Mouse (Mus musculus) liver, embryonic 15.5 days (tissue): Measurements from ENCODE around the gene Pou6f2. TPM values are rescaled to one million over a fixed set of nuclear protein-coding genes. Genes with fewer than 3 reads are reported as not detected.

Source experiments
- ATAC-seq: fragments of 200-750 bp; cut with Nextera tagmentation; 2 replicates; pipeline ENCODE4 v1.8.0; 2017; ENCODE audit warnings: moderate number of reproducible peaks, mild to moderate bottlenecking, moderate library complexity; ENCODE audit not compliant: insufficient read depth
- H3K27ac ChIP-seq: fragments of 300-500 bp; sonication (generic); replicated peaks from 2 replicates; pipeline ENCODE4 v1.5.1; 2015; ENCODE audit warnings: mild to moderate bottlenecking, inconsistent platforms
- H3K27me3 ChIP-seq: fragments of 300-500 bp; sonication (generic); 2 replicates; pipeline ENCODE4 v1.6.1; 2015; ENCODE audit warnings: mild to moderate bottlenecking, inconsistent platforms
- H3K36me3 ChIP-seq: fragments of 300-500 bp; sonication (generic); replicated peaks from 2 replicates; pipeline ENCODE4 v1.6.1; 2015; ENCODE audit warnings: moderate library complexity, mild to moderate bottlenecking, inconsistent platforms
- H3K4me1 ChIP-seq: fragments of 300-500 bp; sonication (generic); replicated peaks from 2 replicates; pipeline ENCODE4 v1.6.1; 2015; ENCODE audit warnings: inconsistent platforms
- H3K4me2 ChIP-seq: fragments of 300-500 bp; sonication (generic); 2 replicates; pipeline ENCODE4 v1.6.1; 2015; ENCODE audit warnings: moderate library complexity, mild to moderate bottlenecking, inconsistent platforms
- H3K4me3 ChIP-seq: fragments of 300-500 bp; sonication (generic); replicated peaks from 2 replicates; pipeline ENCODE4 v1.5.1; 2015; ENCODE audit warnings: mild to moderate bottlenecking, inconsistent platforms
- H3K9ac ChIP-seq: fragments of 300-500 bp; sonication (generic); 2 replicates; pipeline ENCODE4 v1.6.1; 2015; ENCODE audit warnings: moderate library complexity, mild to moderate bottlenecking, inconsistent platforms
- H3K9me3 ChIP-seq: fragments of 300-500 bp; sonication (generic); replicated peaks from 2 replicates; pipeline ENCODE4 v1.6.1; 2016; ENCODE audit warnings: inconsistent platforms
- WGBS: fragments of 180-500 bp; shearing (Covaris S2); methylation state at CpG from one replicate; pipeline ENCODE4 v1.1.7; 2015; ENCODE audit warnings: mixed read lengths; ENCODE audit not compliant: insufficient replicate concordance; 5-methylcytosine and 5-hydroxymethylcytosine counted together
- polyA plus RNA-seq: library from polyadenylated mRNA; unstranded; fragments of >200 nt; fragmentation: Nextera tagmentation; extraction: Ambion mirVana; gene quantifications from 2 replicates; pipeline ENCODE4 v1.2.1, GENCODE M21; 2015

Pou6f2 gene
- polyA plus RNA-seq, 1 experiment from 2014 or later: not detected

DNA sequence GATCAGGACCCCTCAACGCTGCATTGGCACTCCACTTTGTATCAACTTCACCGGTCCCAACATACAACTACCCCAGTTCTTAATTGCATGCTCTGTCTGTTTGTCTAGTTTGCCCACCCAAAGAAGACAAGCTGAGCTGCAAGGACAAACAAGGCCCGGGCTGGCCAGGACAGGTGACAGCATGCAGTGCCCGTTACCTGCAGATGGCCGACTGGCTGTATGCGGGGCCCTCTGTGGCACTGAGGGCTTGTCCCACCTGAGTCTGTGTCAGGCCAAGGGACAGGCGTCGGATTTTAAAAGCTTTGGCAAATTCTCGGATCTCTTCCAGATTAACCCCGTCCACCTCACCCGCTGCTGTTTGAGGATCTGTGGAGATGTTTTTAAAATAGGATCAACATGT, 268.7 kb downstream of the Pou6f2 start:
- Histone ChIP-seq H3K27ac (no peak overlapping the region), H3K27me3 (peaks cover 8% of the 10 kb centered on the region), H3K36me3 (no peaks in the 10 kb centered on the region), H3K4me2 (no peak overlapping the region), H3K9me3 (no peaks in the 10 kb centered on the region), H3K4me3 (no peak overlapping the region), H3K9ac (no peak overlapping the region), H3K4me1 (no peaks in the 10 kb centered on the region)
- 67% methylated on average over 11 of the region's 11 CpGs for WGBS
- ATAC-seq: no peak

DNA sequence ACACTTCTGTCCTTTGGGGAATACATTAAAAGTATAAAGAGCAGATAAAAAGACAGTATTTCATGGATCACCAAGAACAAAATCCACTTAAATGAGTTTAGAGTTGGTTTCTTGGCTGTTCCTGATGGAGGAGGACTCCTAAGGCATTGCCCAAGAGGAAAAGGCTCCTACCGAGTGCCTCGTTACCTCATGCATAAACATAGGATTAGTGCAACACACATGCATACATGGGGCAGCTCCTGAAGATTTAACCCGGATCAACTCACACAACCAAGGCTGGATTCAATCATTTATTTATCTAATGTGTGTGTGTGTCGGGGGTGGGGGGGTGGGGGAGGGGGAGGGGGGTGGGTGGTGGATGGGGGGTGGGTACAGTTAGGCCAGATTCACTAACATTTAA, 269.4 kb downstream of the Pou6f2 start:
- no peaks in the 10 kb centered on the region for H3K9me3 ChIP-seq
- no peak overlapping the region for H3K4me3 ChIP-seq
- H3K27ac ChIP-seq: no peak overlapping the region
- H3K36me3 ChIP-seq: no peaks in the 10 kb centered on the region
- WGBS: 48% methylated on average over 4 of the region's 4 CpGs
- H3K4me1 ChIP-seq: no peaks in the 10 kb centered on the region
- no peak overlapping the region for H3K4me2 ChIP-seq
- H3K9ac ChIP-seq: no peak overlapping the region
- no peak for ATAC-seq
- H3K27me3 ChIP-seq: peaks cover 8% of the 10 kb centered on the region

DNA sequence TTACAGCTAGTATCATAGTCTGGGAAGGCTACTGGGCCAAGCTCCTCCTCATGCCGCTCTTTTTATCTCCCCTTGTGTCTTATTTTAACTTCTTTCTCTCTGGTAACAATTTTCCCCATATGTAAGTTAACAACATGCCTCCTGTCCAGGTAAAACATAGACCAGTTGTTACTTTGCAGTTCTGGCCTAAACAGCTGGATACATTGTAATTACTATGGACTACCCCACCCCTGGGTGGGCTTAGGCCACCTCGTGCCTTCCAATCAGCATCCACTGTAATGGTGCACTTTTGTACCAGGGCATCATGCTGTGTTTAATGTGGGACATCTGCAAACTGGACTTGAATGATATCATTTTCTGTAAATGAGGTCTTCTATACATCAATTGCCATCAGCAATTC, 271.4 kb downstream of the Pou6f2 start:
- Histone ChIP-seq H3K9me3 (no peaks in the 10 kb centered on the region), H3K4me3 (no peak overlapping the region), H3K27ac (no peak overlapping the region), H3K36me3 (no peaks in the 10 kb centered on the region), H3K4me1 (no peaks in the 10 kb centered on the region), H3K4me2 (no peak overlapping the region), H3K27me3 (peaks cover 8% of the 10 kb centered on the region), H3K9ac (no peak overlapping the region)
- 41% methylated on average over 2 of the region's 2 CpGs for WGBS
- ATAC-seq: no peak

DNA sequence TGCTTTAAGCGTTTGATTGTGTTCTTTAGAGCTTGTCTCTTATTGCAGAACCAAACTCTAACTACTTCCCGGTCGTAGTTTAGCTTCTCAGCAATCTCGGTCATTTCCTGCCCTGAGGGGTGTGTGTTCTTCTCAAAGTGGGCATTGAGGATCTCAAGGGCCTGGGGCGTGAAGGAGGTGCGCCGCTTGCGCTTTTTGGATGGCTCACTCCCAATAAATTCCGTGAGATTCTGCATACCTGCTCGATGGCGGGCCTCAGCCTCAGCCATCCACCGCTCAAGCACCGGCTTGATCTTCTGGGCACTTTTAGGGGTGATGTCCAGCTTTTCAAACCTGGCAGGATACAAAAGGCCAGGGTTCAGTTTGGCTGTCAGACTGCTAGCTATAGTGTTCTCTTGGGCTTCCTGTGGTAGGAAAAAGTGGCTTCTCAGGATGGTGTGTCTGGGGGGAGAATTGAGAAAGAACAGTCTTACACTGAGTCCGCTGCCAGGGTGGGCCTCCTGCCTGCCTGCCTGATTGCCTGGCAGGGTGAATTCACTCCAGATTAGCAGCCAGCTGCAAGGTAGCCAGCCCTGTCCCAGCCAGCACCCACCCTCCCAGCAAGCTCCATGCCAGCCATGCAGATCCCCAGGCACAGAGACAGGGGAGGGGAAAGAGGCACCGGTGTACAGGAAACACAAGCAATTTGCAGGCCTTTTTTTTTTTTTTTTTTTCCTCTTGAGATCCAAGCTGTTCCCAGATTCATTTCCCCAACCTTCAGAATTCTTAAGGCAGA, 272.1 kb downstream of the Pou6f2 start:
- Histone ChIP-seq H3K27ac (no peak overlapping the region), H3K4me3 (no peak overlapping the region), H3K27me3 (peaks cover 8% of the 10 kb centered on the region), H3K9ac (no peak overlapping the region), H3K9me3 (no peaks in the 10 kb centered on the region), H3K4me2 (no peak overlapping the region), H3K4me1 (no peaks in the 10 kb centered on the region), H3K36me3 (no peaks in the 10 kb centered on the region)
- WGBS: 46% methylated on average over 15 of the region's 15 CpGs
- ATAC-seq: no peak

DNA sequence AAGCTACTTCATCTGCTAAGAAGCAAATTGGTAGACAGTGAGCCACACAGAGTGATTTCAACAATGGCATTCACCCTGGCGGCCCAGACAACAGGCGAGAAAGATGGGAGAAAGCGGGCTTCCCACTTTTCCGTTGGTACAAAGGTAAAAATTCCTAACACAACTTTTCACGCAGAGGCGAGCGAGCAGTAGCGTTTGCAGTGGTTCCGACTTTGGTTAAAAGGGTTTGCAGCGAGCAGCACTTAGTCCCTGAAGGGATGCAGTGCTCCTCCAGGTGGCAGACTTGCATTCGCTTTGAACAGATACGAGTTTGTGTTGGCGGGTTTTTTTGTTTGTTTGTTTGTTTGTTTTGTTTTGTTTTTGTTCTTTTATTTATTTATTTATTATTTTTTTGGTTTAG, 273.1 kb downstream of the Pou6f2 start:
- Histone ChIP-seq H3K9me3 (no peaks in the 10 kb centered on the region), H3K27me3 (peaks cover 8% of the 10 kb centered on the region), H3K4me1 (no peaks in the 10 kb centered on the region), H3K9ac (no peak overlapping the region), H3K36me3 (no peaks in the 10 kb centered on the region), H3K4me2 (peak overlapping the region; percentile 10; the same call in 1 of the 2 replicates), H3K4me3 (no peak overlapping the region), H3K27ac (no peak overlapping the region)
- no peak for ATAC-seq
- 11% methylated on average over 13 of the region's 13 CpGs for WGBS

DNA sequence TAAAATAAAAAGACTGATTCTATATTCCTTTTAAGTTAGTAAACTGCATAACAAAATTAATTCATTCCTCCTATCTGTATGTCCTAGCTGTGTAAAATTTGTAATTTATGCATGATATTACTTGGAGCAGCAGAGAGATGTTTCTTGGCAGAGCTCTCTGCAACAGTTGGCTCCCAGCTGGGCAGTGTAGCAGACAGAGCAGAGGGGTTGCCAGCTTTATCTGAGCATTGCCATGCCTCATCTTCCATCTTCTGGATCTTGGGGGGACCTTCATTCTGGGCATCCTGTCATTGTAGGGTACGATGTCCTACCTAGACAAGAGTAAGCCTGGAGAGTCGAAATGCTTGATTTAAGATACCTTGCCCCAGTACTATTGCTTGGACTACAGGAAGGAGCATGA, 277.1 kb downstream of the Pou6f2 start:
- Histone ChIP-seq H3K4me3 (no peak overlapping the region), H3K9me3 (no peaks in the 10 kb centered on the region), H3K27ac (no peak overlapping the region), H3K27me3 (peaks cover 5% of the 10 kb centered on the region), H3K9ac (no peak overlapping the region), H3K4me1 (no peaks in the 10 kb centered on the region), H3K4me2 (no peak overlapping the region), H3K36me3 (no peaks in the 10 kb centered on the region)
- WGBS: 65% methylated on average over 2 of the region's 2 CpGs
- ATAC-seq: no peak

DNA sequence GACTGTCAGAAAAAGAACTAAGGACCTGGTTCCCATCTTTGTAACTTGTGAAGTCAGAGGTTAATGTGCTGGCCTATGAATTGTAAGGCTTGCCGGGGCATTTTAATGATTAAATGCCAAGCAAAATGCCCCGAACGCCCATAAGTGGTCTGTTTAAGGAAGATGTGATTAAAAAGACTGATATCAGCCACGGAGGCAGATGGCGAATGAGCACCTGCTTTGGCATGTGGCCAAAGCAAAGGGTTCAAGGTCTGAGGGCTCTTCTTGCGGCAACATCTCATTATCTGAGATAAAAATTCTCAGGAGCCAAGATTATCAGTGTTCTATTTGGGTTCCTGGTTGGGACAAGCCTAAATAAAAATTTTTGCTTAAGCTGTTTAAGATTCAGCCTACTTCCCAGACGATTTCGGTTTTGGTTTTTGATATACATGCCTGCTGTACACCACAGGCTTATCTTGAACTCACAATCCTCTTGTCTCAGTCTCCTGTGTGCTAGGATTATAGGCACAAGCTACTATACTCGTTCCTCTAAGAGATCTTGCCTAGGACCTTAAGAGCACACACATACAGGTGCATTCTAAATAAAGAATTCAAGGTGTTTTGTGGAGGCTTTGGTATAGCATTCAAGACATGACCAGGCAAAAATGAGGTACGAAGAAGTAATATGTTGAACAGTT, 315.9 kb downstream of the Pou6f2 start:
- Histone ChIP-seq H3K9me3 (no peaks in the 10 kb centered on the region), H3K4me3 (no peak overlapping the region), H3K27ac (no peak overlapping the region), H3K4me1 (no peaks in the 10 kb centered on the region), H3K4me2 (no peak overlapping the region), H3K27me3 (no peaks in the 10 kb centered on the region), H3K9ac (no peak overlapping the region), H3K36me3 (no peaks in the 10 kb centered on the region)
- WGBS: 49% methylated on average over 10 of the region's 10 CpGs
- ATAC-seq: no peak
